Mouse (Mus musculus) embryonic fibroblast, embryonic 13.5 days (primary cell): Measurements from ENCODE around the gene Plxna1. TPM values are rescaled to one million over a fixed set of nuclear protein-coding genes. Genes with fewer than 3 reads are reported as not detected.

Experiments
- H3K27ac ChIP-seq: 2 replicates; pipeline ENCODE4 v1.5.1; 2012; ENCODE audit warnings: low read length, control low read depth, inconsistent platforms; ENCODE audit not compliant: insufficient read depth
- H3K4me1 ChIP-seq: 2 replicates; pipeline ENCODE4 v1.6.1; 2011; ENCODE audit warnings: low read length; ENCODE audit not compliant: control insufficient read depth, insufficient read depth
- H3K4me3 ChIP-seq: 2 replicates; pipeline ENCODE4 v1.5.1; 2011; ENCODE audit warnings: mild to moderate bottlenecking, control low read depth, low read length; ENCODE audit not compliant: insufficient read depth
- CTCF ChIP-seq: IDR thresholded peaks from 2 replicates; pipeline ENCODE4 v1.5.1; 2011; ENCODE audit warnings: mild to moderate bottlenecking, control low read depth, low read length, moderate library complexity, borderline replicate concordance; ENCODE audit not compliant: insufficient read depth
- POLR2A ChIP-seq: IDR thresholded peaks from 2 replicates; pipeline ENCODE4 v1.6.1; 2011; ENCODE audit warnings: low read depth, mild to moderate bottlenecking, control low read depth, low read length, moderate library complexity
- polyA plus RNA-seq: library from polyadenylated mRNA; stranded (reverse); fragments of >200 nt; gene quantifications from 2 replicates; pipeline ENCODE4 v1.2.4, GENCODE M21; 2011; ENCODE audit warnings: low read depth; ENCODE audit not compliant: missing spikeins, insufficient read length

Gene Plxna1
- 161 and 176 TPM in 2 replicates for polyA plus RNA-seq

DNA sequence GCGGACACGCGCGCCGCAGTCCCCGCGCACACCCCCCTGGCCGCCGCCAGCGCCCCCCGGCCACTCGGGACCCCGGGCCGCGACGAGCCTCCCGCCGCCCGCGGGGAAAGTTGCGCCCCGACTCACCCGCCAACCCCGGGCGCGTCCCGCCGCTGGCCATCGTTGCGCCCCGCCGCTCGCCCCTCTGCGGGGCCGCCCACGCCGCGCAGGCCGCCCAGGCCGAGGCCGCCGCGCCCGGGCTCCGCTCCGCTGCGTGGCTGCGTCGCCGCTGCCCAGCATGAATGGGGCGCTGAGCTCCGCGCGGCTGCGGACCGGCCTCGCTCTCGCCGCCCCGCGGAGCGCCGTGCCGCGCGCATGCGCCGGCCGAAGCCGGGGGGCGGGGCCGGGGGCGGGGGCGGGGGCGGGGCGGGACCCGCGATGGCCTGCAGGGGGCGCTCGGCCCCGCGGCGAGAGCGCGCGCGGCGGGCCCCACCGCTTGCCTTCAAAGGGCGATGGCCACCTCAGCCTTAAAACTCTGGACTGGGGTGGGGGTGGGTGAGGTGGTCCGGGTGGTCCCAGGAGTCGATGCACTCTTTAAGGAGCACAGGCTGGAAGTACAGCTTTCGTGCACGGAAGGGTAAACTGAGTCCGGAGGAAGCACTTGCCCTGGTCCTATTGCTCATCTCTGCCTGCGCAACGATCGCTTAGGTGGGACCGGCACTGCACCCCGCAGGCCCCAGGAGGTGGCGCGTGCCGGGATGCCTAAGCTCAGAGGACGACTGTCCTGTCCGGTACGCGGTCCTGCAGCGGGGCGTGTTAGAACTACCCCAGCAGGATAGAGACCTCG lies at the start of gene Plxna1:
TSS of gene Plxna1 (minus strand) at position 340 of the 826 bp plus-strand sequence.
- Histone ChIP-seq H3K27ac (peak within 1 kb of the TSS; percentile 36), H3K4me3 (peak within 1 kb of the TSS; percentile 59), H3K4me1 (peaks cover 14% of the 10 kb centered on the region; the same call in 1 of the 2 replicates)
- TF ChIP-seq POLR2A (peak; percentile 82), CTCF (peak; percentile 46; the same call in 1 of the 2 replicates)

DNA sequence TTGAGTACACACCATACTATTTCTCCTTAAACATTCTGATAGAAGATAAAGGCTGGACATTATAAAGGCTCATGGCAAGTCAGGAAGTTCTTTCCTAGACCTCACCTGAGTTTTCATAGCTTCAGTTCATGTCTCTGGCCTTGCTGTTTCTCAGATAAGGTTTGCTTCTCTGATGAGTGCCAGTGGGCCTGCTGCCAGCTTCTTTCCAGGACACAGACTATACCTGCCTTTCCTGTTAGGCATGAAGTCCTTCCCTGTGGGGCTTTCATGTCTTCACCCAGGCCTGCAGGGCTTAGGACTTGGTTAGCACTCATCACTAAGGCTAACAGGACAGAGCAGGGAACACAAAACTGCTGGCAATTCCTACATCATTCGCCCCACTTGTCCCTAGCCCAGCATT lies 46.6 kb upstream of the Plxna1 start:
- TF ChIP-seq CTCF (no peak), POLR2A (no peak)
- Histone ChIP-seq H3K27ac (no peak overlapping the region), H3K4me1 (peaks cover 10% of the 10 kb centered on the region), H3K4me3 (no peak overlapping the region)

DNA sequence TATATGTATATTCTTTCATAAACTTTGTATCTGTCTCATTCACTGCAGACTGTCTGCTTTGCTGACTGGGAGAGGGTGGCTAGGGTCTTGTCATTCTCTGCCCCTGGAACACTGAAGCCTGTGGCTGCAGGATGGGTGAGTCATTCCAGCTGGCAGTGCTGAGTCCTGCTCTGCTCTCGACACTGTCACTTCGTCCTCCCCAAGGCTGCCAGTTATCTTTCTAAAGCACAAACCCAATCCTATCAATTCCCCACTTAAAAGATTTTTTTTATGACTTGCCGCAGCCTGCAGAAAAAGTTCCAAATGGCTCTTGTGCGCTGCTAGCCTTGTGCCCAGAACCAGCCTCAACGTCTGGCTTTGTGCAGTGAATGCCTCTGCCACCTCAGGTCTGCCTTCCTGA lies 45.8 kb upstream of the Plxna1 start:
- H3K27ac ChIP-seq: no peak overlapping the region
- no peak overlapping the region for H3K4me3 ChIP-seq
- H3K4me1 ChIP-seq: peaks cover 5% of the 10 kb centered on the region
- TF ChIP-seq POLR2A: no peak
- no peak for TF ChIP-seq CTCF

DNA sequence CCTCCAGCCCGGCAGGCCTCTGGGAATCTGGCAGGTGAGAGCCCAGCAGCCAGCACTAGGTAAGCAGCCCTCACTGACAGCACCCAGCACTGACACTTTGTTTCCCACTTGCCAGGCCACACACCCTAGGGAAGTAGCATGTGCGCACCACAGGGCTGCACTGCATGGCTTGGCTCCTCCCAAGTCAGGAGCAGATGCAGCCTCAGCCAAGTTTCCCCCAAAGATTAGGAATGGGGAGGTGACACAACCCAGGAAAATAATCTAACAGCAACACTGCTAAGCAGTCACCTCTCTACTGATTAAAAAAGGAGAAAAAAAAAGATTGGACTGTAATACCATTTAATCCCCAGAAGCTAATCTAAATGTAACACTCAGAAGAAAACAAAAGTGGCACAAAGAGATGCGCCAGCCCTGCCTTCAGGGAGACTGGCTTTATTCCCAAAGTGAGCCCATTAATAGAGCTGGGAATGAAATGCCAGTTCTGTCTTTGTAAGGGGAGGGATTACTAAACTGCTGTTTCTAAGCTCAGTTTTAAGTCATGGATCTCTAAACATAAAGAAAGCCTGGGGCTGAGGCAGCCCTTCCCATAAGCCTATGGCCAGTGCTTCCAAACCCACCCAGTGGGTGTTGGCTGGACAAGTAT lies 44.9 kb upstream of the Plxna1 start:
- Histone ChIP-seq H3K4me1 (peaks cover 2% of the 10 kb centered on the region), H3K27ac (no peak overlapping the region), H3K4me3 (no peak overlapping the region)
- TF ChIP-seq POLR2A (no peak), CTCF (no peak)

DNA sequence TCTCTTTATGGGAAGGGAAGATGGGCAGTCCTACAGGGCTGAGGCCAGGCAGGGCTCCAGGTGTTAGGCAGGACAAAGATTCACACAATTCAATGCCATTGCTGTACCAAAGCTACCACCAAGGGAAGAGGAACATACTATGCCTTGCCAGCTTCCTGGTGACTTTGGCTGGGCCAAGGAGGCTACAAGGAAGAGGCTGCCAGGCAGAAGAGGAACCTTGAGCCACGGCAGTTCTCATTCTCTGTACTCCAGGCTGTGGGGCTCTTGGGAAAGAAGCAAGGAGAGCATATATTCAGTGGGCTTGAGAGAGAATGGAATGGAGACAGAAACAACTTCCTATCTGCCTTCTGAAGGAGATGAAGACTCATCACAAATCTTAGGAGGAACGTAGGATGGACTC lies 42.5 kb upstream of the Plxna1 start:
- TF ChIP-seq CTCF (no peak), POLR2A (no peak)
- Histone ChIP-seq H3K4me3 (no peak overlapping the region), H3K4me1 (no peaks in the 10 kb centered on the region; the same call in 1 of the 2 replicates), H3K27ac (no peak overlapping the region)

DNA sequence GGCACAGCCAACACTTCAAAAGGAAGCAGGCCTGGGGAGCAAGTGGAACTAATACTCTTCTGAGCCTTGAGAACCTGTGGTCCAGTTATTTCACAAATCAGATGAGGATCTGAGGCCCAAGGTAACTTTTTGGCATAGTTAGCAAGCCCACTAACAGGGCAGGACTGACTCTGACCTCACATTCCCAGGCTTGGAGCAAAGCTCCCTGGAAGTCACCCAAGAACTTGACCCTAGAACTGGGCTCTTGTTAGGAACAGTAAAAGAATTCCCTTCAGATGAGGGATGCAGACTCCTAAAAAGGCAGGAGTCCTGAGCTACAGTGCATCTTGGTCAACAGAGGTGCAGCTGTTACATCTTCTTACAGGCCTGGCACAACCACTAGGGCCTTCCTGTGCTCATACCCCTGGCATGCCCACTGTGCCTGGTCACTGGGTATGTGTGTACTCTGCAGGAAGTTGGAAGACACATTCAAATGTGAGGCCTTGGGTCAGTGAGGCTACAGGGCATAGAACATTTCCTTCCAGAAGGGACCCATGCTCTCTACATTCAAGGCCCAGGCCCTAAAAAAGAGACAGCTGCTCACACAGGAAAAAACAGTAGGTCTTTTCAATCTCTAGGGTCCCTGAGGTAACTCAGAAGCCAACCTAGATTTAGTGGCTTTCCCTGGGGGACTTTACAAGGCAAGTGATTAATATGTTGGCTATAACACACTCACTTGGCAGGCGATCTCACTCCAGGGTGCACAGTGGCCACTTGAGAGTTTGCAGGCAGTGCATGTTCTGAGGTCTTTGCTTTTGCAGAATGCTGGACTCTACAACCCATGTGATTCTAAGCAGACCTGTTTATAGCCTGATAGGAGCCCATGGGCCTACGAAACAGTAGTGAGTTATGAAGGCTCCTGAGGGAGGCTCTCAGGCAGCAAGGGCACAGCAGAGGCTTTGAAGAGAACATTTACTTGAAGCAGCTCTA lies 41.1 kb upstream of the Plxna1 start:
- Histone ChIP-seq H3K4me3 (no peak overlapping the region), H3K27ac (no peak overlapping the region), H3K4me1 (no peaks in the 10 kb centered on the region; the same call in 1 of the 2 replicates)
- TF ChIP-seq POLR2A: no peak

DNA sequence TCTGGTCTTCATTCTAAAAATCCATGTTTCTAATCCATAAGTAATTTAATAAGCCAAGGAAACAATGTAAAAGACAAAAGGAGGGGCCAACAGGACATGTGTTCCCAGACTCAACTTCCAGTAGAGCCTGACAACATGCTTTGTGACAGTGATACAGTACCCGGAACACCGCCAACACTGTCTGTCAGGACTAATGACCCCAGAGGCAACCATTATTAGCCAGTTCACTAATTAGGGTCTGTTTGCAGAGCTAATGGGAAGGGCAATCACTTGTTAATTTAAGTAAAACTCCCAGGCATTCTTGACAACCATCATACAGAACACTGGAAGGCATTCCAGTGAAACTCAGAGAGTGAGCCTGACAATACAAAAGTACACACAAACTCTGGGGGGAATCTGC lies 40.0 kb upstream of the Plxna1 start:
- TF ChIP-seq CTCF (no peak), POLR2A (no peak)
- H3K4me3 ChIP-seq: no peak overlapping the region
- no peak overlapping the region for H3K27ac ChIP-seq
- H3K4me1 ChIP-seq: no peaks in the 10 kb centered on the region; the same call in 1 of the 2 replicates

DNA sequence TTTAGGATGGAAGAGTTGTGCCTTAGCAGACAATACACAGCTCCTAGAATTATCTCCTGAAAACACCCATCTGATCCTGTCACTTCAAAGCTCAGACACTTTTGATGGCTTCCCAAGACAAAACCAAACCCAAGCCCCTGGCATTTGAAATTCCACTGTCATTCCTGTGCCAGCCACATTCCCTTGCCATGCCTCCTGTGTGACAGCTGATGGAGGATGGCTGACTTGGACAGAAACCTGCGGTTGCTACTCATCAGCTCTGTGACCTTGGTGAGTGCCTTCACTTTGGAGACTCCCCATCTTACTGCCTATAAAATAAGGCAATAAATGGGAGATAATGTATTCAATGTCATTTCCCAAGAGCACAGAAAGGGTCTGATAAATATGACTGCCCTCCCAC lies 37.1 kb upstream of the Plxna1 start:
- H3K4me3 ChIP-seq: no peak overlapping the region
- no peak for TF ChIP-seq CTCF
- TF ChIP-seq POLR2A: no peak
- H3K27ac ChIP-seq: no peak overlapping the region
- H3K4me1 ChIP-seq: no peaks in the 10 kb centered on the region; the same call in 1 of the 2 replicates

DNA sequence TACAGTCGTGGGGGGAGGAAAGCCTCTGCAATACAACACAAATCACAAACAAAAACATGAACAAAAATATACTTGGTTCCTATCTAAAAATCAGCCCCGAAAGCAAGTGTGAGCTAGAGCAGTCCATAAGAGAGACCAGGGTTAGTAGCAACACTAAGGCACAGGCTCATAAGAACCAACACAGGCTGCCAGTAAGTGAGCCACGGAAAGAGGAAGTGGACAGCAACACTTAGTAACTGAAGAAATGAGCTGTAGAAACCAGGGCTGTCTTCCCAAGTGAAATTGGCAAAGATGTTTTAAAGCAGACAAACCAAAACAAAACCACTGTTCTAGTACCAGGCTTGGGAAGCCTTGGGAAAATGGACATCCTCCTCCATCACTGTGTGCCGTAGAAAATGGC lies 35.5 kb upstream of the Plxna1 start:
- TF ChIP-seq POLR2A (no peak), CTCF (no peak)
- H3K4me3 ChIP-seq: no peak overlapping the region

More for the DNA sequence above, 35.5 kb upstream of the Plxna1 start:
- H3K4me1 ChIP-seq: no peaks in the 10 kb centered on the region
- H3K27ac ChIP-seq: no peak overlapping the region
